Mouse (Mus musculus) adrenal gland, postnatal 36 days (tissue): Measurements from ENCODE around the gene Cdk5r2. TPM values are rescaled to one million over a fixed set of nuclear protein-coding genes. Genes with fewer than 3 reads are reported as not detected.
"Not testable (repeated sequence)": the region's sequence is repeated elsewhere in the genome, so short reads cannot be mapped to it uniquely, and the experiment has no call there.

Experiments
- DNase-seq, 2 experiments: peaks; one replicate each; pipeline ENCODE4 v3.0.0; 2021; ENCODE audit warnings: mixed read lengths in 1 of 2
- long read RNA-seq, 2 experiments: library from polyadenylated mRNA; stranded (forward); transcript quantifications; one replicate each; pipeline ENCODE4 v2.0.0; 2021; ENCODE audit warnings: borderline sequencing depth in 2 of 2
- total RNA-seq, 2 experiments: library from RNA; stranded (reverse); gene quantifications; 2 replicates each; pipeline ENCODE4 v1.2.3; 2021

Gene Cdk5r2
- total RNA-seq, result 1 to 10 TPM; 2.8 to 3.5 TPM
- long read RNA-seq, experiment 1, partial matches to known transcripts, result 0 of 1 reads
- long read RNA-seq, experiment 1, other reads (novel, unspliced or antisense), result 0 of 1 reads
- long read RNA-seq, experiment 2, partial matches to known transcripts, result 0 of 2 reads
- long read RNA-seq, experiment 2, other reads (novel, unspliced or antisense), result 0 of 2 reads

GRCm38 (mm10) chr1:74854306-74855056 lies at the start of gene Cdk5r2:
Gene Cdk5r2, plus strand, starts transcription at chr1:74854934.
- DNase-seq, result peak; percentile 85 to 89

GRCm38 (mm10) chr1:74805340-74805835 lies 49.3 kb upstream of the Cdk5r2 start:
- DNase-seq, result no peak

- no peak for DNase-seq
These were observed 48.9 kb upstream of the Cdk5r2 start for GRCm38 (mm10) chr1:74805843-74806242.

- peak; percentile 61 to 71 for DNase-seq
These were observed 48.1 kb upstream of the Cdk5r2 start for GRCm38 (mm10) chr1:74806360-74807311.

- DNase-seq, result peak; percentile 74 to 83
These were observed 47.1 kb upstream of the Cdk5r2 start for GRCm38 (mm10) chr1:74807551-74808071.

GRCm38 (mm10) chr1:74808078-74808477 lies 46.7 kb upstream of the Cdk5r2 start:
- DNase-seq, result peak; percentile 93

GRCm38 (mm10) chr1:74809007-74809406 lies 45.7 kb upstream of the Cdk5r2 start:
- DNase-seq, result no peak

- DNase-seq, result peak in 1 of 2 experiments; percentile 31
These were observed 39.6 kb upstream of the Cdk5r2 start for GRCm38 (mm10) chr1:74814931-74815647.

- not testable (repeated sequence) for DNase-seq
These were observed 38.8 kb upstream of the Cdk5r2 start for GRCm38 (mm10) chr1:74815965-74816364.

- DNase-seq, result peak; percentile 93 to 96
These were observed 38.0 kb upstream of the Cdk5r2 start for GRCm38 (mm10) chr1:74816612-74817199.

GRCm38 (mm10) chr1:74817219-74817618 lies 37.5 kb upstream of the Cdk5r2 start:
- DNase-seq, result no peak

GRCm38 (mm10) chr1:74818509-74818908 lies 36.2 kb upstream of the Cdk5r2 start:
- DNase-seq, result no peak

- DNase-seq, result not testable (repeated sequence)
These were observed 31.1 kb upstream of the Cdk5r2 start for GRCm38 (mm10) chr1:74823598-74823997.

- DNase-seq, result peak in 1 of 2 experiments; percentile 35
These were observed 30.0 kb upstream of the Cdk5r2 start for GRCm38 (mm10) chr1:74824518-74825302.

- no peak for DNase-seq
These were observed 24.7 kb upstream of the Cdk5r2 start for GRCm38 (mm10) chr1:74830061-74830460.

- no peak for DNase-seq
These were observed 21.5 kb upstream of the Cdk5r2 start for GRCm38 (mm10) chr1:74833255-74833654.

- no peak for DNase-seq
These were observed 11.6 kb upstream of the Cdk5r2 start for GRCm38 (mm10) chr1:74843090-74843489.

GRCm38 (mm10) chr1:74846341-74846740 lies 8.4 kb upstream of the Cdk5r2 start:
- no peak for DNase-seq

GRCm38 (mm10) chr1:74848946-74849345 lies 5.8 kb upstream of the Cdk5r2 start:
- no peak for DNase-seq

GRCm38 (mm10) chr1:74850251-74850650 lies 4.5 kb upstream of the Cdk5r2 start:
- no peak for DNase-seq
